Mouse (Mus musculus) ES-E14 (cell line): Measurements from ENCODE around the gene Tiam1.

Source experiments
- HCFC1 ChIP-seq: IDR thresholded peaks from 2 replicates; pipeline ENCODE4 v1.6.1; 2012; ENCODE audit warnings: low read length, inconsistent platforms, borderline replicate concordance; ENCODE audit not compliant: insufficient read depth
- MAFK ChIP-seq: IDR thresholded peaks from 2 replicates; pipeline ENCODE4 v1.6.1; 2014; ENCODE audit warnings: mild to moderate bottlenecking, low read depth, low read length, inconsistent platforms; ENCODE audit not compliant: insufficient read depth

- TF ChIP-seq HCFC1, result no peak
- TF ChIP-seq MAFK, result no peak
Observed at GRCm38 (mm10) chr16:89882477-89883234, 260.9 kb downstream of the Tiam1 start.
